21 mouse cellular contexts compared by ENCODE assay signal in the genomic region with DNA sequence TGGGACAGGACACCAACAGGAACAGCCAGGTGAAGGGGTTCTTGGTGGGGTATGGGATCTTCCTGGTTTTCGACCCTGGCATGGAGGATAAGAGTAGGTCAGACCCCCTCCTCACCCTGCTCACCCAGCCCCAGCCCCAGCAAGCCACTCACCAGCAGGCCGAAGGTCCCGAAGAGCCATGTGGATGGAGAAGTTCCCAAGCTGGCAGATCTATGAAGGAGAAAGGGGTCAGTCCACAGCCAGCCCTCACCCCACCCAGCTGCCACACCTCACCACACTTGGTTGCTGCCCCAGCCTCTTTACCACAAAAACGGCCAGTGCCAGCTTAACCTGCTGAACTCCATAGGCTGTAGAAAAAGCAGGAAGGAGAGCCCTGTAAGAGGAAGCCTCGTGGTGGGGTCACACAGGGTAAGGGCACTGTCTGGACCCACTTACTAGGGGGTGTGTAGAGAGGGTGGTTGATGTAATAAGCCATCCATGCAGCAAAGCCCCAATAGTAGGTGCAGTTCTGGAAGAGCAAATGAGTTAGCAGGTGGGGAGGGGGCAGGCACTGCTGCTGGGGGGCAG. TPM values are rescaled to one million over a fixed set of nuclear protein-coding genes. Genes with fewer than 3 reads are reported as not detected.
DNase-seq lines count a peak whose midpoint lies in the region; ATAC-seq and TF ChIP-seq lines count a peak whose summit lies in the region.
"Had no signal": no experiment of that assay in that cellular context is flagged by ENCODE, and none has a peak within 500 bp of the region (broad histone marks: within the 10 kb centered on the region; RNA-seq: fewer than 3 reads in every experiment).

No protein-coding gene starts in this region.

- H3K27ac ChIP-seq in heart, embryonic 10.5 days: no peak overlapping the region
- H3K27ac ChIP-seq in spleen, adult 2 months (ENCODE audit: insufficient read depth, low read length): peak overlapping the region; percentile 98
- peak overlapping the region; percentile 69; the same call in 1 of the 2 replicates for H3K27ac ChIP-seq in liver, postnatal 0 days (ENCODE audit: low read depth)
- H3K27ac ChIP-seq: hindbrain, postnatal 0 days; lung, embryonic 15.5 days; neural tube, embryonic 13.5 days had no signal

- H3K4me3 ChIP-seq in heart, embryonic 10.5 days: no peak overlapping the region
- peak overlapping the region; percentile 72 for H3K4me3 ChIP-seq in spleen, adult 2 months (ENCODE audit: extremely low read depth, insufficient read depth, insufficient read length)
- H3K4me3 ChIP-seq in liver, postnatal 0 days (ENCODE audit: low read depth, low read length): peak overlapping the region; percentile 22
- H3K4me3 ChIP-seq: lung, embryonic 15.5 days; neural tube, embryonic 13.5 days had no signal

- 0 out of 2 replicates have a peak, but pooled peaks have one; percentile 4 for ATAC-seq in liver, postnatal 0 days
- ATAC-seq: forebrain, embryonic 16.5 days; hindbrain, postnatal 0 days; Patski had no signal

- WGBS in heart, embryonic 10.5 days: 82% methylated on average over 5 of the region's 5 CpGs
- 39% methylated on average over 5 of the region's 5 CpGs for WGBS in spleen, adult 2 months
- WGBS in liver, postnatal 0 days (ENCODE audit: insufficient replicate concordance): 68% methylated on average over 5 of the region's 5 CpGs

- peaks cover 59% of the 10 kb centered on the region for H3K36me3 ChIP-seq in heart, embryonic 10.5 days
- H3K36me3 ChIP-seq in spleen, adult 2 months (ENCODE audit: control insufficient read depth, insufficient read depth, low read length): peaks cover 6% of the 10 kb centered on the region
- H3K36me3 ChIP-seq in liver, postnatal 0 days (replicated peaks; ENCODE audit: insufficient read depth, low read length): peaks cover 24% of the 10 kb centered on the region

- no peak for TF ChIP-seq POLR2A in spleen, adult 2 months (IDR thresholded peaks at IDR 0.05; ENCODE audit: low read depth, low read length)

- TF ChIP-seq EP300 in liver, postnatal 0 days (IDR thresholded peaks at IDR 0.05; ENCODE audit: low read depth): no peak

- no peak for TF ChIP-seq CTCF in spleen, adult 2 months (IDR thresholded peaks at IDR 0.05; ENCODE audit: extremely low read depth, insufficient read depth, insufficient read length, insufficient replicate concordance)
- no peak for TF ChIP-seq CTCF in liver, postnatal 0 days (IDR thresholded peaks at IDR 0.05; ENCODE audit: low read depth)

- peaks cover 67% of the 10 kb centered on the region for H3K4me1 ChIP-seq in heart, embryonic 10.5 days
- H3K4me1 ChIP-seq in spleen, adult 2 months (ENCODE audit: control insufficient read depth, insufficient read depth, insufficient read length): peaks cover 16% of the 10 kb centered on the region
- H3K4me1 ChIP-seq in liver, postnatal 0 days (ENCODE audit: insufficient read depth): peaks cover 16% of the 10 kb centered on the region

- no peak overlapping the region; the same call in 1 of the 2 replicates for H3K9ac ChIP-seq in liver, postnatal 0 days (replicated peaks)
- H3K9ac ChIP-seq: lung, embryonic 15.5 days; neural tube, embryonic 13.5 days had no signal

- DNase-seq in adrenal gland, adult (ENCODE audit: inconsistent age in 2 of 2, low spot score in 1 of 2): peak; percentile 7 to 23
- no peak for DNase-seq in adrenal gland, postnatal 14 days
- DNase-seq in heart, embryonic 10.5 days (ENCODE audit: low spot score): peak; percentile 69
- DNase-seq in heart, postnatal 4 days: no peak
- no peak for DNase-seq in spleen, adult 2 months (ENCODE audit: low read depth in 1 of 2, low spot score in 2 of 2)
- no peak for DNase-seq in spleen, postnatal 36 days (ENCODE audit: low spot score in 2 of 2)
- DNase-seq in liver, postnatal 0 days: peak; percentile 12
- no peak for DNase-seq in testis, postnatal 14 days (ENCODE audit: low spot score)
- DNase-seq: embryo, embryonic 11 days; gastrocnemius, postnatal 14 days had no signal

- no peaks in the 10 kb centered on the region for H3K27me3 ChIP-seq in heart, embryonic 10.5 days (ENCODE audit: insufficient read depth, poor library complexity, severe bottlenecking)
- no peaks in the 10 kb centered on the region for H3K27me3 ChIP-seq in spleen, adult 2 months (ENCODE audit: control insufficient read depth, insufficient read depth, low read length)
- no peaks in the 10 kb centered on the region for H3K27me3 ChIP-seq in liver, postnatal 0 days (ENCODE audit: insufficient read depth, low read length)
- H3K27me3 ChIP-seq: lung, embryonic 15.5 days; neural tube, embryonic 13.5 days; Patski had no signal

- peak overlapping the region; percentile 34 for H3K4me2 ChIP-seq in liver, postnatal 0 days (ENCODE audit: low read depth, low read length)
- H3K4me2 ChIP-seq: lung, embryonic 15.5 days; neural tube, embryonic 13.5 days had no signal

- no peaks in the 10 kb centered on the region for H3K9me3 ChIP-seq in heart, embryonic 10.5 days
- H3K9me3 ChIP-seq in liver, postnatal 0 days (ENCODE audit: low read length): no peaks in the 10 kb centered on the region
- H3K9me3 ChIP-seq: lung, embryonic 15.5 days; neural tube, embryonic 13.5 days had no signal

RNA-seq across cellular contexts. Expression of a gene that starts 5.9 kb away (rescaled TPM):
- total RNA-seq in adrenal gland, postnatal 14 days (2021): 328 TPM in 2 replicates
- polyA plus RNA-seq in heart, embryonic 10.5 days (2016; fragmentation: Nextera tagmentation; extraction: Ambion mirVana): 479 and 560 TPM in 2 replicates
- total RNA-seq in heart, postnatal 4 days (2021): 100 to 1,000 TPM; 517 to 525 TPM
- polyA plus RNA-seq in spleen, adult 2 months (2012; rRNA removed): 169 and 246 TPM in 2 replicates
- polyA plus RNA-seq in liver, postnatal 0 days (2015; fragmentation: Nextera tagmentation; extraction: Ambion mirVana): 298 and 304 TPM in 2 replicates

RNA-seq across cellular contexts. Expression of a gene that starts 35.4 kb away (rescaled TPM):
- 340 and 372 TPM in 2 replicates for total RNA-seq in adrenal gland, postnatal 14 days (2021)
- polyA plus RNA-seq in heart, embryonic 10.5 days (2016; fragmentation: Nextera tagmentation; extraction: Ambion mirVana): 568 and 608 TPM in 2 replicates
- 100 to 1,000 TPM; 162 to 169 TPM for total RNA-seq in heart, postnatal 4 days (2021)
- polyA plus RNA-seq in spleen, adult 2 months (2012; rRNA removed): 309 and 381 TPM in 2 replicates
- 252 and 258 TPM in 2 replicates for polyA plus RNA-seq in liver, postnatal 0 days (2015; fragmentation: Nextera tagmentation; extraction: Ambion mirVana)

RNA-seq across cellular contexts. Expression of a gene that starts 35.7 kb away (rescaled TPM):
- 28.5 and 38.3 TPM in 2 replicates for total RNA-seq in adrenal gland, postnatal 14 days (2021)
- 51.9 and 71.5 TPM in 2 replicates for polyA plus RNA-seq in heart, embryonic 10.5 days (2016; fragmentation: Nextera tagmentation; extraction: Ambion mirVana)
- 10 to 100 TPM; 21.3 to 22.8 TPM for total RNA-seq in heart, postnatal 4 days (2021)
- 24.9 and 30.8 TPM in 2 replicates for polyA plus RNA-seq in spleen, adult 2 months (2012; rRNA removed)
- 29.4 and 31.6 TPM in 2 replicates for polyA plus RNA-seq in liver, postnatal 0 days (2015; fragmentation: Nextera tagmentation; extraction: Ambion mirVana)

RNA-seq across cellular contexts. Expression of a gene that starts 36.7 kb away (rescaled TPM):
- not detected in 2 replicates for total RNA-seq in adrenal gland, postnatal 14 days (2021)
- polyA plus RNA-seq in heart, embryonic 10.5 days (2016; fragmentation: Nextera tagmentation; extraction: Ambion mirVana): not detected in 2 replicates
- not detected for total RNA-seq in heart, postnatal 4 days (2021)
- not detected in 2 replicates for polyA plus RNA-seq in spleen, adult 2 months (2012; rRNA removed)
- not detected in 2 replicates for polyA plus RNA-seq in liver, postnatal 0 days (2015; fragmentation: Nextera tagmentation; extraction: Ambion mirVana)
- total RNA-seq: adrenal gland, adult 18-20 months; gastrocnemius, postnatal 14 days; layer of hippocampus, postnatal 14 days; megakaryocyte-erythroid progenitor cell, adult 5-6 weeks had no signal
- polyA plus RNA-seq: forebrain, embryonic 16.5 days; heart, embryonic 14.5 days; hindbrain, postnatal 0 days; limb, embryonic 11.5 days; lung, embryonic 15.5 days; small intestine, adult 2 months had no signal

Comparison
In these comparisons a context has a peak if more than half of its experiments do, and no peak if none do; other contexts are left out.
1. DNase-seq: peak in adrenal gland, adult (2 of 2), heart, embryonic 10.5 days (single experiment) and liver, postnatal 0 days (single experiment); none in adrenal gland, postnatal 14 days (single experiment), heart, postnatal 4 days (single experiment), spleen, adult 2 months (0 of 2), spleen, postnatal 36 days (0 of 2) and testis, postnatal 14 days (single experiment).